Mouse (Mus musculus) limb, embryonic 14.5 days (tissue): ENCODE measurements around the gene Txn1. TPM values are rescaled to one million over a fixed set of nuclear protein-coding genes. Genes with fewer than 3 reads are reported as not detected.

Experiments used
- ATAC-seq: fragments of 200-750 bp; cut with Nextera tagmentation; 2 replicates; pipeline ENCODE4 v1.8.0; 2017; ENCODE audit warnings: low read depth, moderate number of reproducible peaks, moderate TSS enrichment; ENCODE audit not compliant: low FRiP score
- DNase-seq: peaks from one replicate; pipeline ENCODE4 v3.0.0-alpha.2; 2015; ENCODE audit warnings: low spot score
- H3K27ac ChIP-seq: fragments of 300-500 bp; sonication (generic); replicated peaks from 2 replicates; pipeline ENCODE4 v1.5.1; 2014; ENCODE audit warnings: low read depth, mild to moderate bottlenecking, low read length, moderate library complexity, mixed read lengths
- H3K27me3 ChIP-seq: fragments of 300-500 bp; sonication (generic); 2 replicates; pipeline ENCODE4 v1.6.1; 2014; ENCODE audit warnings: low read length, mixed read lengths; ENCODE audit not compliant: control insufficient read depth, insufficient read depth
- H3K36me3 ChIP-seq: fragments of 300-500 bp; sonication (generic); 2 replicates; pipeline ENCODE4 v1.6.1; 2014; ENCODE audit warnings: mild to moderate bottlenecking, low read length, moderate library complexity, mixed read lengths; ENCODE audit not compliant: control insufficient read depth, insufficient read depth
- H3K4me1 ChIP-seq: fragments of 300-500 bp; sonication (generic); 2 replicates; pipeline ENCODE4 v1.6.1; 2014; ENCODE audit warnings: antibody characterized with exemption, low read length, mixed read lengths; ENCODE audit not compliant: control insufficient read depth, insufficient read depth
- H3K4me2 ChIP-seq: fragments of 300-500 bp; sonication (generic); replicated peaks from 2 replicates; pipeline ENCODE4 v1.6.1; 2014; ENCODE audit warnings: low read depth, mild to moderate bottlenecking, low read length, moderate library complexity; ENCODE audit not compliant: severe bottlenecking
- H3K4me3 ChIP-seq: fragments of 300-500 bp; sonication (generic); replicated peaks from 2 replicates; pipeline ENCODE4 v1.5.1; 2014; ENCODE audit warnings: low read length
- H3K9ac ChIP-seq: fragments of 300-500 bp; sonication (generic); 2 replicates; pipeline ENCODE4 v1.6.1; 2014; ENCODE audit warnings: mild to moderate bottlenecking, low read depth, low read length, moderate library complexity; ENCODE audit not compliant: severe bottlenecking
- H3K9me3 ChIP-seq: fragments of 300-500 bp; sonication (generic); 2 replicates; pipeline ENCODE4 v1.6.1; 2016; ENCODE audit warnings: low read length; ENCODE audit not compliant: control insufficient read depth
- POLR2A ChIP-seq: fragments of 200-500 bp; IDR thresholded peaks from 2 replicates; pipeline ENCODE4 v1.8.0; 2012; ENCODE audit warnings: inconsistent platforms, mild to moderate bottlenecking, moderate library complexity, borderline replicate concordance; ENCODE audit not compliant: insufficient read depth, insufficient read length; ENCODE audit errors: extremely low read depth
- WGBS: fragments of 180-500 bp; shearing (Covaris S2); extraction: QIAGEN DNeasy Blood & Tissue Kit; methylation state at CpG from one replicate; pipeline ENCODE4 v1.1.7; 2014; 5-methylcytosine and 5-hydroxymethylcytosine counted together
- polyA plus RNA-seq, 2 experiments: library from polyadenylated mRNA; depleted of rRNA in 1 of 2; stranded (reverse) in 1 of 2; unstranded in 1 of 2; fragments of >200 nt; fragmentation: Nextera tagmentation in 1 of 2; extraction: Ambion mirVana in 1 of 2; gene quantifications; 2 replicates each; pipeline versions ENCODE4 v1.2.1 to v1.2.3; 2012 to 2014

Gene Txn1
- polyA plus RNA-seq, 2 experiments: 292 to 378 TPM

- no peaks in the 10 kb centered on the region for H3K9me3 ChIP-seq
- no peak for ATAC-seq
- DNase-seq: no peak
- H3K27ac ChIP-seq: no peak overlapping the region
- TF ChIP-seq POLR2A: no peak
- no peaks in the 10 kb centered on the region for H3K4me1 ChIP-seq
- H3K36me3 ChIP-seq: peaks cover 26% of the 10 kb centered on the region
- no peak overlapping the region for H3K4me2 ChIP-seq
- no peak overlapping the region for H3K4me3 ChIP-seq
- no peaks in the 10 kb centered on the region for H3K27me3 ChIP-seq
- 90% methylated on average over 4 of the region's 4 CpGs for WGBS
- no peak overlapping the region for H3K9ac ChIP-seq
Measured at GRCm38 (mm10) chr4:57940631-57941030, 15.6 kb downstream of the Txn1 start.

GRCm38 (mm10) chr4:57937292-57937691 is 18.9 kb downstream of the Txn1 start:
- 85% methylated on average over 6 of the region's 6 CpGs for WGBS
- ATAC-seq (no peak), DNase-seq (no peak)
- Histone ChIP-seq H3K4me2 (no peak overlapping the region), H3K4me3 (no peak overlapping the region), H3K27ac (no peak overlapping the region), H3K4me1 (no peaks in the 10 kb centered on the region), H3K9ac (no peak overlapping the region), H3K36me3 (no peaks in the 10 kb centered on the region; the same call in 1 of the 2 replicates), H3K9me3 (no peaks in the 10 kb centered on the region), H3K27me3 (no peaks in the 10 kb centered on the region)
- TF ChIP-seq POLR2A: no peak

- Histone ChIP-seq H3K9me3 (no peaks in the 10 kb centered on the region), H3K27ac (no peak overlapping the region), H3K4me3 (no peak overlapping the region), H3K4me2 (no peak overlapping the region), H3K27me3 (no peaks in the 10 kb centered on the region), H3K36me3 (no peaks in the 10 kb centered on the region), H3K9ac (no peak overlapping the region), H3K4me1 (no peaks in the 10 kb centered on the region)
- WGBS: 72% methylated on average over 5 of the region's 5 CpGs
- ATAC-seq (no peak), DNase-seq (no peak)
- TF ChIP-seq POLR2A: no peak
Measured at GRCm38 (mm10) chr4:57934181-57934580, 22.0 kb downstream of the Txn1 start.

GRCm38 (mm10) chr4:57930559-57931170 is 25.5 kb downstream of the Txn1 start:
- DNase-seq: no peak
- no peaks in the 10 kb centered on the region for H3K36me3 ChIP-seq
- no peak overlapping the region for H3K4me2 ChIP-seq
- no peaks in the 10 kb centered on the region for H3K4me1 ChIP-seq
- no peak overlapping the region for H3K9ac ChIP-seq
- no peaks in the 10 kb centered on the region for H3K9me3 ChIP-seq
- WGBS: 79% methylated on average over 5 of the region's 5 CpGs
- TF ChIP-seq POLR2A: no peak
- no peak overlapping the region for H3K4me3 ChIP-seq
- no peaks in the 10 kb centered on the region for H3K27me3 ChIP-seq
- ATAC-seq: no peak
- H3K27ac ChIP-seq: no peak overlapping the region

GRCm38 (mm10) chr4:57927464-57928205 is 28.6 kb downstream of the Txn1 start:
- Histone ChIP-seq H3K4me1 (no peaks in the 10 kb centered on the region), H3K9ac (no peak overlapping the region), H3K36me3 (no peaks in the 10 kb centered on the region), H3K4me3 (no peak overlapping the region), H3K4me2 (no peak overlapping the region), H3K9me3 (no peaks in the 10 kb centered on the region), H3K27ac (no peak overlapping the region), H3K27me3 (no peaks in the 10 kb centered on the region)
- ATAC-seq (no peak), DNase-seq (peak; percentile 90)
- TF ChIP-seq POLR2A: no peak
- WGBS: 25% methylated on average over 3 of the region's 3 CpGs
